Mouse (Mus musculus) monocyte, adult 2 months (primary cell): ENCODE measurements at regions not wholly inside any gene's neighbourhood (a gene's known extent, or its start where the extent isn't known, plus 50 kb on each side); places are given as distances from the start of the nearest gene placed in this dataset.

Experiments
- DNase-seq, 2 experiments: peaks; one replicate each; pipeline ENCODE4 v3.0.0; 2022; ENCODE audit warnings: low spot score in 2 of 2, low read depth in 1 of 2

DNA sequence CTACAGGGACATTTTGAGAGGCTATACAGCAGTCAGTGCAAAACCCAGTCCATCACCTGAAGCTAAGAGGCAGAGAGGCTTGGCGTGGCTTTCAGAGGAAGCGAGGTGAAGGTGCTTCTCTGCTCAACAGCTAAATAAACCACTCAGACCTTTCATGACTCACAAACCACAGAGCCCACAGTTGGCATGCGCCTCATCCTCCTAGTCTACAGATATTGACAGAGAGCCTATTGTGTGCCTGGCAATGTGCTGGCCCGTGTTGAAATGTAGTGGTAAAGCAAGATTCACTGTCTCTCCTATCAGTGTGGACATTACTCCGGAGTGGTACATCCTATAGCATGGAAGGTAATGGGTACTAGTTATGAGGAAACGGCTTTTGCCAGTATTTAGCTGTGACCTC lies 61.9 kb upstream of the Ado start:
- no peak for DNase-seq

DNA sequence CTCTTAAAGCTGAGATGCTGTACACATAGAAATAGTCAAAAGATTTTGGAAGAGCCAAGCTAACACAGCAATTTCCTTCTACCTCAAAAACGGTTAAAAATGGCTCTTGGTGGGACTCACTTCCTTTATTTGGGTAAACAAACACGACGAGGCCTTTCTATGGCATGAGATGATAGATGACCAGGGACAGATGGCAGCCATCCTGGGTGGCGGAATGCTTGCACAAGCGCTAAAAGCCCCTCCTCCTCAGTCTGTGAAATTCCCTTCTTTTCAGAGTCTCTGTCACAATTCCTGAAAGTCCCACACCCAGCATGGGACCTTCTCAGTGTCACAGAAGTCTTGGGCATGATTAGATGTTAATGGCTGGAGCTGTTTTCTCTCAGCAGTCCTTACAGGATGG lies 59.3 kb upstream of the Ado start:
- DNase-seq: peak in 1 of 2 experiments; percentile 20

DNA sequence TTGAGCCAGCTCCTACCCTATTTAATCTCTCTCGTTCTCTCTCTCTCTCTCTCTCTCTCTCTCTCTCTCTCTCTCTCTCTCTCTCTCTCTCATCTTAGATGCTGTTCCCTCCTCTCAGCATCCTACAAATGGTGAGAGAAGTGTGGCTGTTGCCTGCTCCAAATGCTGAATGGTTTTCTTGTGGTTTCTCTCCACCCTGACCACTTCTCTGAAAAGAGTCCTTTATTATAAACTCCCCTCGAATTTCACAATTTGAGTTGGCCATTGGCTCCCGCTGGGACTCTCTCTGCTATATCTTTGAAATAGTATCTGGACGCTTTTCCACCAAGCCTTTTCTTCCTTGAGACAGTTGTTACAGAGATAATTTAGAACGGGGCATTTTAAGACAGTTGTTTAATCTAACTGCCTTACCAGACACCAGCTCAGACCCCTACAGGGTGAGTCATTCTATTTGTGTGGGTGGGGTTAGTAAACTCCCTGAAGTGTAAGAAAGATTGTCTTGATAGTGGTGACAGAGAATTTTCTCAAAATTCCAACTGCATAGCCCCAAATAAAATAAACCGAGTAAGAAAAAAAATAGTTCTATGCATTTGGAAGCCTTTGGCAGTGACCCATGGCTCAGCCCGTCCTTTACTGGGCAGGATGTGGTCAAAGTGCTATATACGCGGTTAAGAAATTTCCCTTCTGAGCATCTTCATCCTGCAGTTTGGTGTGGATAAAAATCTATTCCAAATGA lies 58.7 kb upstream of the Ado start:
- DNase-seq: no peak

- DNase-seq: no peak
Observed at GRCm38 (mm10) chr10:67606739-67607138, 58.0 kb upstream of the Ado start.

- DNase-seq: no peak
Observed at GRCm38 (mm10) chr10:67599390-67599789, 50.6 kb upstream of the Ado start.

DNA sequence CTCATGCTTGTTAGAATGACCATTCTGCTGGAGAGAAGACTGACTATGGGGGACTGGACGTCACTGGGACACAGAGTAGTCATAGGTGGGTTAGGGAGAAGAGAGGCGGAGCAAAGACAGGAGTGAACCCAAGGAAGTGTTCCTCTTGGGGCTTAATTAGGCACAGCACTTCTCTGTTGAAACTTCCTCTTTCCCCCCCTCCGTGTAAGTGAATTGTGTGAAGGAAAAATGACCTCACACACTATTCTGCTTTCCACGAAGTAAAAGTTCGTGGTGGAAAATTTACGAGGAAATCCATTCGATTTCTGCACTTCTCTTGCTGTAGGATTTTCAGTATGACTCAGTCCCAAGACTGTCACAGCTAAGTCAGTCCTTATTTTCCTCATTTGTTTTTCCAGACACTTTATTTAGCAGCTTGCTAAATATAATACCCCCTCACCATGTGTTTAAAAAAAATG lies 49.9 kb upstream of the Ado start:
- DNase-seq: peak in 1 of 2 experiments; percentile 34
